Mouse (Mus musculus) heart, embryonic 16.5 days (tissue): ENCODE results near the gene Ugt1a10. TPM values are rescaled to one million over a fixed set of nuclear protein-coding genes. Genes with fewer than 3 reads are reported as not detected.

Experiments used
- ATAC-seq: fragments of 200-750 bp; cut with Nextera tagmentation; replicated peaks from 2 replicates; pipeline ENCODE4 v1.8.0; 2017; ENCODE audit warnings: moderate number of reproducible peaks; ENCODE audit not compliant: insufficient read depth, low FRiP score; ENCODE audit errors: extremely low read depth
- H3K27ac ChIP-seq: fragments of 300-500 bp; sonication (generic); 2 replicates; pipeline ENCODE4 v1.5.1; 2014; ENCODE audit warnings: mild to moderate bottlenecking, low read length, control low read depth, moderate library complexity
- H3K27me3 ChIP-seq: fragments of 300-500 bp; sonication (generic); 2 replicates; pipeline ENCODE4 v1.6.1; 2014; ENCODE audit warnings: low read length, mixed read lengths; ENCODE audit not compliant: control insufficient read depth, insufficient read depth
- H3K36me3 ChIP-seq: fragments of 300-500 bp; sonication (generic); 2 replicates; pipeline ENCODE4 v1.6.1; 2014; ENCODE audit not compliant: control insufficient read depth, insufficient read depth
- H3K4me1 ChIP-seq: fragments of 300-500 bp; sonication (generic); 2 replicates; pipeline ENCODE4 v1.6.1; 2014; ENCODE audit warnings: low read length, mixed read lengths; ENCODE audit not compliant: control insufficient read depth, insufficient read depth
- H3K4me2 ChIP-seq: fragments of 300-500 bp; sonication (generic); 2 replicates; pipeline ENCODE4 v1.6.1; 2014; ENCODE audit warnings: low read depth, mild to moderate bottlenecking, control low read depth, low read length
- H3K4me3 ChIP-seq: fragments of 300-500 bp; sonication (generic); 2 replicates; pipeline ENCODE4 v1.5.1; 2014; ENCODE audit warnings: mild to moderate bottlenecking, control low read depth, low read length
- H3K9ac ChIP-seq: fragments of 300-500 bp; sonication (generic); 2 replicates; pipeline ENCODE4 v1.6.1; 2014; ENCODE audit warnings: low read length, control low read depth
- H3K9me3 ChIP-seq: fragments of 300-500 bp; sonication (generic); replicated peaks from 2 replicates; pipeline ENCODE4 v1.6.1; 2016; ENCODE audit warnings: low read length; ENCODE audit not compliant: control insufficient read depth
- WGBS: fragments of 180-500 bp; shearing (Covaris S2); extraction: QIAGEN DNeasy Blood & Tissue Kit; methylation state at CpG from one replicate; pipeline ENCODE4 v1.1.7; 2014; 5-methylcytosine and 5-hydroxymethylcytosine counted together
- polyA plus RNA-seq: library from polyadenylated mRNA; unstranded; fragments of >200 nt; fragmentation: Nextera tagmentation; extraction: Ambion mirVana; gene quantifications from 2 replicates; pipeline ENCODE4 v1.2.1, GENCODE M21; 2015

The Ugt1a10 gene
- polyA plus RNA-seq, 1 experiment from 2014 or later: not detected

DNA sequence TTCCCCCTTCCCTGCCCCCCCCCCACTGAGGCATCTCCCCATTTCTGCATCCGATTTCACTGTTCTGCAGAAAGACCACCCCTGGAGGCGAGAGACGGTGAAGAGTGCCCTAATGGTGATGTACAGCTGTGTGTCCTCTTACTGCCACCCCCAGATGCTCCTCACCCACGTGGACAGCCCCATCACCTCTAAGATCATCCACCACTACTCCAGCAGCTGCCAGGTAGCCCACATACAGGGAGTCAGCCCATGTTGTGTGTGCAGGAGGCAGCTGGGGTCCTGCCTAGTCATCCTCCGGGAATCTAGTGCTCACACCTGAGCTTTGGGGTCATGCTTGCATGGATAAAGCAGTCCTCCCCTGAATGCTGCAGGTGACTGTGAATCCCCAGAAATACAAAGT is 188.7 kb downstream of the Ugt1a10 start:
- no peaks in the 10 kb centered on the region for H3K4me1 ChIP-seq
- H3K4me3 ChIP-seq: no peak overlapping the region
- H3K36me3 ChIP-seq: no peaks in the 10 kb centered on the region
- WGBS: 57% methylated on average over 5 of the region's 5 CpGs
- no peak overlapping the region for H3K27ac ChIP-seq
- H3K27me3 ChIP-seq: no peaks in the 10 kb centered on the region
- no peak overlapping the region for H3K9ac ChIP-seq
- no peak overlapping the region for H3K4me2 ChIP-seq
- ATAC-seq: no peak
- H3K9me3 ChIP-seq: peaks cover 75% of the 10 kb centered on the region

- H3K27ac ChIP-seq: no peak overlapping the region
- no peak for ATAC-seq
- peaks cover 75% of the 10 kb centered on the region for H3K9me3 ChIP-seq
- H3K36me3 ChIP-seq: no peaks in the 10 kb centered on the region
- no peaks in the 10 kb centered on the region for H3K27me3 ChIP-seq
- no peak overlapping the region for H3K4me3 ChIP-seq
- H3K4me2 ChIP-seq: no peak overlapping the region
- H3K9ac ChIP-seq: no peak overlapping the region
- WGBS: 71% methylated on average over 6 of the region's 6 CpGs
- no peaks in the 10 kb centered on the region for H3K4me1 ChIP-seq
These were observed 190.7 kb downstream of the Ugt1a10 start for GRCm38 (mm10) chr1:88245881-88246280.

DNA sequence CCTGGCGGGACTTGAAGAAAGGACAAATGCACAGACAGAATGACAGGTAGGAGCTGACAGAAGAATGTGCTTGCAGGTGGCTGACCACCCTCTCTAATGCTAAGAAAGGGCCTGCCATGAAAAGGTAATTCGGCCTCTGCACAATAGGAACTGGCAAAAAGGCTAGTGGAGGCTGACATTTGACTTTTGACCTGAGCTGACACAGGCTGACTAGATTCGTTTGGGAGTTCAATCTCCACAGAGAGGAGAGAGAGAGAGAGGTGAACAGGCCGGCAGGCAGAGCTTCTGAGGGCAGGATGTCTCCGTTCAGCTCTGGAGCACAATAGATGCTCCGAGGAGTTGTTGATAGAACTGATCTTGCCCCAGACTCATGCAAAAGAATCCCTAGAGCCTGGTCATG is 191.2 kb downstream of the Ugt1a10 start:
- ATAC-seq: no peak
- H3K9ac ChIP-seq: no peak overlapping the region
- WGBS: 43% methylated on average over 6 of the region's 6 CpGs
- H3K36me3 ChIP-seq: no peaks in the 10 kb centered on the region
- H3K27ac ChIP-seq: no peak overlapping the region
- peaks cover 75% of the 10 kb centered on the region for H3K9me3 ChIP-seq
- no peak overlapping the region for H3K4me3 ChIP-seq
- H3K4me2 ChIP-seq: no peak overlapping the region
- no peaks in the 10 kb centered on the region for H3K27me3 ChIP-seq
- no peaks in the 10 kb centered on the region for H3K4me1 ChIP-seq

DNA sequence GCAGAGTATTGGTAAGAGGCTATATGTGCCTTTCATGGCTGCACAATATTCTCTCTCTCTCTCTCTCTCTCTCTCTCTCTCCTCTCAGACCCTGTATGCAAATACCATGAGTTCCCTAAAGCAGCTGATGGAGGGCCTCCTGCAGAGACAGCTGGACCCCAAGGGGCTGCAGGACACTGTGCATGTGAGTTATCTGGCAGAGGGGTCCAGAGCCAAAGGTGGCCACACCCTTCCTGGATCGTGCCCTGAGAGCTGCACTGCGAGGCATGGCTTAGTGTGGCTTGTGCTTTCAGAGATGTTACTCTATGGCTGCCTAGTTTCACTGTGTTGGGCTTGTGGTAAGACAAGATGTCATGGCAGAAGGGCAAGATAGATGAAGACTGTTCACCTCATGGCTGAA is 192.5 kb downstream of the Ugt1a10 start:
- no peak overlapping the region for H3K4me2 ChIP-seq
- H3K36me3 ChIP-seq: no peaks in the 10 kb centered on the region
- 42% methylated on average over 2 of the region's 2 CpGs for WGBS
- peaks cover 75% of the 10 kb centered on the region for H3K9me3 ChIP-seq
- H3K9ac ChIP-seq: no peak overlapping the region
- no peak for ATAC-seq
- H3K4me1 ChIP-seq: no peaks in the 10 kb centered on the region
- no peaks in the 10 kb centered on the region for H3K27me3 ChIP-seq
- no peak overlapping the region for H3K27ac ChIP-seq
- no peak overlapping the region for H3K4me3 ChIP-seq

DNA sequence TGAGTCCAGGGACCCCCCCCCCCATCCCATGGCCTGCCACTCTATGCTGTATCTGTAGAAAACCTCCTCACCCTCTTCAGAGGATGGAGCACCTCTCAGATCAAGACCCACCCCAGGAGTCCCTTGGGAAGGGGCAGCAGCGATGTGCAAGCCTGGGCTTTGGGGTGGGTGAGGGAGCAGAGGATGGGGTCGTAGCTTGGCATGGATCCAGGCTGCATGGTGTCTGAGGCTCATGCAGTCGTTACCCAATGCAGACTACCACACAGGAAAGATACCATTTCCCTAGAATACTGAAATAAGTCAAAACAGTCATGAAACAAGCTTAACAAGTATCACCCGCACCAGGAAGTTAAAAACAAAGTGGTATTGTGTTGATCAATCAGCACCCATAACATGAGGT is 193.5 kb downstream of the Ugt1a10 start:
- Histone ChIP-seq H3K27me3 (no peaks in the 10 kb centered on the region), H3K4me1 (no peaks in the 10 kb centered on the region), H3K9ac (no peak overlapping the region), H3K36me3 (no peaks in the 10 kb centered on the region), H3K4me2 (no peak overlapping the region), H3K9me3 (peaks cover 75% of the 10 kb centered on the region), H3K4me3 (no peak overlapping the region), H3K27ac (no peak overlapping the region)
- 59% methylated on average over 4 of the region's 4 CpGs for WGBS
- no peak for ATAC-seq

DNA sequence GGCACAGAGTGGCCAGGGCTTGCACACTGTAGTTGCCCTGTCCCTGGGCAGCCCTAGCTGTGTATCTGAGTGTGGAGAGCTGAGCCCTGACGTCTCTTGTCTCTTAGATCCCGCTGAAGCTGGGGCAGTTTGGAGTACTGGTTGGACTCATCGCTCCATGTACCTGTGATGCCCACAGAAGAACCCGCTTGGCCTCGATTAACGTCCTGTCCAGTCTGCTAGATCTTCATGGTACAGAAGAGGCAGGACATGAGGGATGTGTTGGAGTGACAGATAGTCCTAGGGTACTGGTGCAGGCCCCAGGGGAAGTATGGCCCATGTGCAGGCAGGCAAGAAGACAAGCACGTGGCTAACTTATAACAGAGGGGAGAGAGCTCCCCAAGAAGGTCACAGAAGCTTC is 194.4 kb downstream of the Ugt1a10 start:
- WGBS: 72% methylated on average over 7 of the region's 7 CpGs
- Histone ChIP-seq H3K4me1 (no peaks in the 10 kb centered on the region), H3K27me3 (no peaks in the 10 kb centered on the region), H3K9me3 (peaks cover 74% of the 10 kb centered on the region), H3K36me3 (no peaks in the 10 kb centered on the region), H3K27ac (no peak overlapping the region), H3K9ac (no peak overlapping the region), H3K4me3 (no peak overlapping the region), H3K4me2 (no peak overlapping the region)
- ATAC-seq: no peak

- Histone ChIP-seq H3K4me3 (no peak overlapping the region), H3K4me2 (no peak overlapping the region), H3K27ac (no peak overlapping the region), H3K27me3 (no peaks in the 10 kb centered on the region), H3K4me1 (no peaks in the 10 kb centered on the region), H3K9me3 (peaks cover 77% of the 10 kb centered on the region), H3K9ac (no peak overlapping the region), H3K36me3 (no peaks in the 10 kb centered on the region)
- ATAC-seq: no peak
- 76% methylated on average over 5 of the region's 5 CpGs for WGBS
These were observed 194.8 kb downstream of the Ugt1a10 start for GRCm38 (mm10) chr1:88250023-88250422.

- WGBS: 71% methylated on average over 8 of the region's 8 CpGs
- Histone ChIP-seq H3K27me3 (no peaks in the 10 kb centered on the region), H3K27ac (no peak overlapping the region), H3K4me3 (no peak overlapping the region), H3K36me3 (no peaks in the 10 kb centered on the region), H3K4me2 (no peak overlapping the region), H3K4me1 (no peaks in the 10 kb centered on the region), H3K9ac (no peak overlapping the region), H3K9me3 (peaks cover 53% of the 10 kb centered on the region)
- no peak for ATAC-seq
These were observed 197.9 kb downstream of the Ugt1a10 start for GRCm38 (mm10) chr1:88253106-88253505.

GRCm38 (mm10) chr1:88253540-88253939 is 198.4 kb downstream of the Ugt1a10 start:
- Histone ChIP-seq H3K4me3 (no peak overlapping the region), H3K27ac (no peak overlapping the region), H3K36me3 (no peaks in the 10 kb centered on the region), H3K9me3 (peaks cover 51% of the 10 kb centered on the region), H3K4me1 (no peaks in the 10 kb centered on the region), H3K27me3 (no peaks in the 10 kb centered on the region), H3K4me2 (no peak overlapping the region), H3K9ac (no peak overlapping the region)
- ATAC-seq: no peak
- 62% methylated on average over 6 of the region's 6 CpGs for WGBS
